Mouse (Mus musculus): Measurements from ENCODE around the gene Eef1b2. TPM values are rescaled to one million over a fixed set of nuclear protein-coding genes. Genes with fewer than 3 reads are reported as not detected.

Eef1b2 gene
- total RNA-seq, 2 experiments from 2014 or later = 594 to 615 TPM

Small RNA genes within 50 kb of the gene (microRNA-seq; reads per million reads assigned to microRNA genes)
- gene Gm24557 (0 reads per million in 2 experiments), gene Gm27512 (0 reads per million in 2 experiments)

Other genes with a start within 250 kb of the Eef1b2 start
- gene Ino80d, start 62.2 kb upstream of the Eef1b2 start, total RNA-seq (2021) = 10 to 100 TPM; 15.6 to 21.6 TPM
- gene Ndufs1, start within 50 bp of the Eef1b2 start, total RNA-seq (2021) = 100 to 1,000 TPM; 280 to 329 TPM
- gene Gpr1, start 37.7 kb downstream of the Eef1b2 start, total RNA-seq (2021) = under 1 TPM; 0.29 to 0.59 TPM
- 10 to 100 TPM; 30.3 to 36.6 TPM for gene Zdbf2, start 96.4 kb downstream of the Eef1b2 start, total RNA-seq (2021)

Measured in gastrocnemius, postnatal 10 days (tissue).